Mouse (Mus musculus): ENCODE data around the gene Otud4. TPM values are rescaled to one million over a fixed set of nuclear protein-coding genes. Genes with fewer than 3 reads are reported as not detected.
"Not testable (repeated sequence)": the region's sequence is repeated elsewhere in the genome, so short reads cannot be mapped to it uniquely, and the experiment has no call there.

Otud4 gene
- 10 to 100 TPM; 13.0 to 19.5 TPM for polyA plus RNA-seq (2017; shearing (Covaris generic))

DNA sequence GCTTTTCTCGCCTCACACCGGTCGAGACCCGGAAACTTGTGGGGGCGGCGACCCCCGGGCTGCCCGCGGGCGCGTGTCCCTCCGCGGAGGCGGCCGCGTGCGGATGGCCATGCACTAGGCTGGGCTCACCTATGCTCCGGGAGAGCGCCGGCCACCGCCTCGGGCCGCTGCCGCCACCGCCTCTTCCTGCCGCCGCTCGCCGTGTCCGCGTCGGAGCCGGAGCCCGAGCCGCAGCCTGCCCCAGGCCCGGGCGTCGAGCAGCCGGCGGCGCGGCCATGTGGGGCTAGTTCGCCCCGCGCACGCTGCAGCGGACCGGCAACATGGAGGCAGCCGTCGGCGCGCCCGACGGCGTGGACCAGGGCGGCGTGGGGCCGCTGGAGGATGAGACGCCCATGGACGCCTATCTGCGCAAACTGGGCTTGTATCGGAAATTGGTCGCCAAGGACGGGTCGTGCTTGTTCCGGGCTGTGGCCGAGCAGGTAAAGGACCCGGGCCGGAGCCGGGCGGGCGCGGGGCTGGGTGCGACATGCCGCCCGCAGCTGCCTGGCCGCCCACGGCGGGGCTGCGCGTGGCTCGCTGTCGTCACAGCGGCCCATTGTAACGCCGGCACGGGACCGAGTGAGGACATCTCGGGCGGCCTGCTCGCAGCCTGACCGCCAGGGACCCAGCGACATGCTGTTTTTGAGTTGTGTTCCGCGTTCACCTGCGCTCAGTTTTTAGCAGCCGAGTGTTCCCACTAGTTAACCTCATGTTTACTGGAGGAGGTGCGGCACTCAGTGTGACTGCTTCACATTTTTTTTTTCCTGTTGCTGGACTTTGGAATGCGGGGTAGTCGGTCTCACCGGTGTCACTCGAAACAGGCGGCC is at the start of gene Otud4:
Otud4 (plus strand) TSS at position 33 of the 866 bp plus-strand sequence.
- ATAC-seq = peak; percentile 12

DNA sequence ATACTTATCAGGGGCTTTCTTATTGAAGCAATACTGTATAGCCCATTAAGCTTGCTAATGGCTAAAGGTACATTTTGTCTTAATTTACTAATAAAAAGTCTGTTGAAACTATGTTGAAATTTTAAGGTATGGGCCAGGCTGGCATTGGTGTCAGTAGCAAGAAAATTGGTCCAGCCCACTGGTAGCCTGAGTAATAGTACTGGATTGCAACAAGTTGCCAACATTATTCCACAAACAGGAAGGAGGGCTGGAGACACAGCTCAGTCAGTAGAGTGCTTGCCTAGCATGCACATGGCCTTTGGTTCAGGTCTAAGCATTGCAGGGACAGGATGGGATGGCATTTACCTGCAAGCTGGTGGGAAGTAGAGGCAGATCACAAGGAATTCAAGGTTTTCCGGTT is 38.5 kb upstream of the Otud4 start:
- no peak for ATAC-seq

- ATAC-seq = not testable (repeated sequence)
Measured at GRCm38 (mm10) chr8:79603204-79603603, 36.2 kb upstream of the Otud4 start.

- no peak for ATAC-seq
Measured at GRCm38 (mm10) chr8:79606225-79606624, 33.2 kb upstream of the Otud4 start.

GRCm38 (mm10) chr8:79606751-79607300 is 32.6 kb upstream of the Otud4 start:
- no peak for ATAC-seq

GRCm38 (mm10) chr8:79608701-79609100 is 30.7 kb upstream of the Otud4 start:
- ATAC-seq = no peak

GRCm38 (mm10) chr8:79610268-79610667 is 29.1 kb upstream of the Otud4 start:
- no peak for ATAC-seq

DNA sequence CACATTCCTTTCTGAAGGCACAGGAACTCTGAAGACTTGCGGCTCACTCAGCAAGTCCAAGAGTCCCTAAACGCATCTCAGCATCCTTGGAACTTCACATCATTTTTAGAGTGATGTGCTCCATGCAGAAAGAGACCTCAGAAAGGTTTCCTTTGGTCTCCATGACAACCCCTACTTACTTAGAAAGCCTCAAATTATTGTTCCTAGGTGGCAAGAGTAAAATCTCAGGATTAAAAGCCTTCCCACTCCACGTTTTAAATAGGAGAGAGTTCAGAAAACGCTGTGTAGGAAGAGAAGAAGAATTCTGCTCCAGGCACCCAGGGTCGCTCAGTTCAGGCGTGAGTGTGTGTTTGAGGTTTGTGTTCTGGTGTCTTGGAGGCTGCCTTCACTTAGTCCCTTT is 27.1 kb upstream of the Otud4 start:
- no peak for ATAC-seq

- ATAC-seq = no peak
Measured at GRCm38 (mm10) chr8:79612965-79613364, 26.5 kb upstream of the Otud4 start.

DNA sequence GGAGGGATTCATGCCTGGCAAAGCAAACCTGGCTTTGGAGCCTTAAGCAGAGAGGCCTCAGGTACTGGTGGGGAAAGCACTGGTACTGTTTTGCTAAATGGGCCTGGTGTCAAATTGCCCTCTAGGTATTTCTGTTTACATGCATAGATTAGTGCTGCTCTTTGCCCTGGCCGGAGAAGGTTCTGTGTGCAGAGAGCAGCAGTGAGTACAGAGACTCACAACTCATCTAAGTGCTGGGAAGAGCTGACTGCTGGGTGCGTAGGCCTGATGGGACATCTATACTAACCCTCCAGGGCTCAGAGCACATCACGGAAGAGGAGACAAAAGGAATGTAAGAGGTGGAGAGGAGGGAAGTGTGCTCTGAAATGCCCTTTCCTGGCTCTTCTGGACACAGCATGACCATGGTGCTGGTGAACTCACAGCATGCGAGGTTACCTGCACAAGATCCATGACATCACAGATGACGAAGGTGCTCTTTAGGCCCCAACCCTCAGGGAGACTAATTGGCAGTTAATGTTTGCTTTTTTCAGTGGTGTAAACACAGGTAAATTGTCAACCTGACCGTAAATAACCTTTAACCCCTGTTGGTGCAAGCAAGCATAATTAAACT is 23.6 kb upstream of the Otud4 start:
- ATAC-seq = no peak

DNA sequence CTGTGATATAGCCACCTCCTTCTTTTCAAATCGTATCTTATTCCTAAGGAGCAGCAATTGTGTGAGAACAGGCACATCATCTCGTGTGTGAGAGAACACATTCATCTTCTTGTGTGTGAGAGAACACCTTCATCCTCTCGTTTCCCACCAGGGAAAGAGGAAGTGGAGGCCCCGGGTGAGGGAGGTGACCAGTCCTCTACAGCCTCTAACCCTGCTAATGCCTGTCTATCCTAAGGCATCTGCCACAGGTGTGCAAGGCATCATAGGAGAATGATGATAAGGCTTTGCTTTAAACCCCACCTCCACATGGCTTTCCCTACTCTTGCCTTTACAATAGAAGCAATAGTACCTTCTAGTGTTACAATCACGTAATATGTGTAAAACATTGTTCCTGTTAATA is 20.5 kb upstream of the Otud4 start:
- ATAC-seq = no peak

DNA sequence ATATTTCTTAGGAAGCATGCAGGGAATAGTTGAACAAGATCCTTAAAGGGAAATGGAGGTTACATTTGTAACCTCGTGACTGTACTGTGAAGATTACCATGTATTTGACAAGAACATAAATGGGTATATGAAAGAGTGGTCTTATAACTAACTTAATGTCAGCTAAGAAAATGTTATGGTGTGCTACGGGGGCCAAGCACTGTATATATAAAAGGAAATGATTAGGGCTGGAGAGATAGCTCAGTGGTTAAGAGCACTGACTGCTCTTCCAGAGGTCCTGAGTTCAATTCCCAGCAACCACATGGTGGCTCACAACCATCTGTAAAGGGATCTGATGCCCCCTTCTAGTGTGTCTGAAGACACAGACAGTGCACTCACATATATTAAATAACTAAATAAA is 20.1 kb upstream of the Otud4 start:
- no peak for ATAC-seq

DNA sequence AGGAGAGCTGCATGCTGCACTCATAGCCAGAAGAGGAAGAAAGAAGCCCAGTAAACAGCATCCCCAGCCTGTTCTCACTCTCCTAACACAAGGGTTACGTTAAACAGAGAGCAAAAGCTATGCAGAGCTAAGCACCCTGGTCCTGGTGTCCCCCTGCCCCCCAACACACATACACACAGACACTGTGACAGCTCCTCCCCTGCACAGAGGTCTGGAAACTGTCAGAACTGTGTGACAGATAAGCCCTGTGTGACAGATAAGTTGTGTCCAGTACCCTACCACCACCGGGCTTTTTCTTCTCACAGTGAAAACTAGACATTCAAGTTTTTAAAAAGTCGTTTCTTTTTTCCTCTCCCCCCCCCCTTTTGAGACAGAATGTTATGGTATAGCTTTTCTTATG is 19.4 kb upstream of the Otud4 start:
- no peak for ATAC-seq

GRCm38 (mm10) chr8:79620489-79621276 is 18.7 kb upstream of the Otud4 start:
- ATAC-seq = no peak

GRCm38 (mm10) chr8:79622346-79622745 is 17.1 kb upstream of the Otud4 start:
- ATAC-seq = no peak

GRCm38 (mm10) chr8:79623351-79623750 is 16.1 kb upstream of the Otud4 start:
- no peak for ATAC-seq

DNA sequence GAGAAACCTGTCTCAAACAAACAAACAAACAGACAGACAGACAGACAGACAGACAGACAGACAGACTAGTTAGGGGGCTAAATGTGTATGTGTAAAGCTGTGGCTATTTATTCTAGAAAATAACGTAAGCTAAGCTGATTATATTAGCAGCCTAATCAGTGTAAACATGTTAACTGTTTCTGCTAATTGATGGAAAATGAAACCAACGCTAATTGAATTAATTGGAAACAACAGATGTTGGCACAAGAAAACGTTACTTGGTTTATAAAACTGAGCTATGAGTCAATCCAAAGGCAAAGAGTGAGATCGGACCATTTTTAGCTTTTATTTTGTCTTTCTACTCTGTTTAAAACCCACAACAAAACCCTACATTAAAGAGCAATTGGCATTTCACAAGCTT is 15.0 kb upstream of the Otud4 start:
- ATAC-seq = no peak

DNA sequence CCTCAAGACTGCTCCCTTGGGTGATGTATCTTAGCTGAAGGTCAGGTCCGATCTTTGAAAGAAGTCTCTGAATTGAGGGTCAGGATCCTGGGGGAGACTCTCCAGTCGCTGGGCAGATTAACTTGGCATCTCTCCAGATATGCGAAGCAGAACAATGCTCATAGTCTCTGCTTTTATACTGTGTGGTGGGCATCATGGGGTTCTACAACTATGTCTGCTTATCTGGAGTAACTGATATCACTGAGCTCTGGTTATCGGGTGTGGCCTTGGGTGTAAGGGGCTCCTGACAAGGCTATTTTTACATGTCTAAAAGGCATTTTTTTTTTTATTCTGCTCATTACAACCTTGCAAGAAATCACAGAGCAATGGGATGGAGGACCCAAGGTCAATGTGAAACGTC is 13.2 kb upstream of the Otud4 start:
- ATAC-seq = no peak

DNA sequence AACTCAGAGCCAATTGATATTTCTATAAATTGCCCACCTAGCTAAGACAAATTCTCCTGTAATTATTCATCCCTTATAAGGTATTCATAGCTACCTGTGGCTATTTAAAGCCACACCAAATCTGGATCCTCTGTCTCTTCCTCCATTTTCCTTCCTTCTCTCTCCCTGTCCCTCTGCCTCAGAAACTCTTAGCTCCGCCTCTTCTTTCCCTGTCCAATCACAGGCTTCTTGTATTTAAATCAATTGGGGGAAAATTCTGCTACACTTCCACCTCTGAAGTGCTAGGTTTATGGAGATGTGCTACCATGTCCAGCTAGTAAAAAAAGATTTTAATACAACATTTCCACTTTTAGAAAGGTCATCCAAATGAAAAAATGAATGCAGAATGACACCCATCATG is 3.9 kb upstream of the Otud4 start:
- no peak for ATAC-seq

DNA sequence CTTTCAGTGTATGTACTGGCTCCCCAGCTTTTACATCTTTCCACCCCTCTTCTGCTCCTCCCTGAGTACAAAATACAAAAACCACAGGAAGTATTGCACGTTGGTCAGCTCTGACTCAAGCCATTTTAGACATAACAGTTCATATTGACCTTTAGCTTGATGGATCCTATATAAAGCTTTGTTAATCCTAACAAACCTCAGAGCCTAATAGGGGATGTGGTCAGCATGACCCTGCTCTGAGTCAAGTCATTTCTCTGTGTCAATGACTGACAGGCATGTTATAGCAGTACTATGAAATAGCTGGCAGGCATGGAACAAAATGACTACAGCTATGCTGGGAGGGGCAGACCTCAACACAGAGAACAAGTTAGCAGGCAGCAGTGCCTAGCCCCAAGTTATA is 3.3 kb upstream of the Otud4 start:
- no peak for ATAC-seq

- no peak for ATAC-seq
Measured at GRCm38 (mm10) chr8:79637237-79637636, 2.2 kb upstream of the Otud4 start.

DNA sequence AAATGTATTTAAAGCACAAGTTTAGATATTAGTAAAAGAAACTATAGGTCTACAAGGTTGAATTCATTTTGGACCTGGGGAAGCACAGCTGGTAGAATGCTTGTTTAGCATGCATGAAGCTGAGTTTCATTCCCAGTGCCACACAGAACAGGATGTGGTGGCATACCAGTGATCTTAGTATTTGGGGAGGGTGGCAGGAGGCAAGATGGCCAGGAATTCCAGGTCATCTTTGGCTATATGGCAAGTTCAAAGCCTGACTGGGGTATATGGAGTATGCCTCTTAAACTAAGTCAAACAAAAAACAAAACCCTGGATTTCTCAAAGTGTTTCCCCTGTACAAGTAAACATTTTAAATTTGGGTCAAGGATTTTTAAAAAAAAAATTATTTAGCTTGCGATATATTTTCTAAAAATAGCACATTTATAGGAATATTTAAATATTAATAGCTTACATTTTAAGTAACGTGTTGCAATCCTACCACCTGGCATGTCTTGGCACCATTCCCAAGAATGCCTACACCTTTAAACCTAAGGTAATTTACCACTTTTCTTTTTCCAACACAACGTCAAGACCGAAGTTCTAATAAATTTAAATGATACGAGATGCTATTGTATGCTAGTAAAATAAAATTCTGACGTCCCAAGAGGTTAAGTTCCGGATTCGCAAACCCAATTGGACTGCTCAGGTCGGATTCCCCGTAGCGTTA is 1.3 kb upstream of the Otud4 start:
- ATAC-seq = no peak
